15 mouse cellular contexts compared by ENCODE assay signal in the genomic region with DNA sequence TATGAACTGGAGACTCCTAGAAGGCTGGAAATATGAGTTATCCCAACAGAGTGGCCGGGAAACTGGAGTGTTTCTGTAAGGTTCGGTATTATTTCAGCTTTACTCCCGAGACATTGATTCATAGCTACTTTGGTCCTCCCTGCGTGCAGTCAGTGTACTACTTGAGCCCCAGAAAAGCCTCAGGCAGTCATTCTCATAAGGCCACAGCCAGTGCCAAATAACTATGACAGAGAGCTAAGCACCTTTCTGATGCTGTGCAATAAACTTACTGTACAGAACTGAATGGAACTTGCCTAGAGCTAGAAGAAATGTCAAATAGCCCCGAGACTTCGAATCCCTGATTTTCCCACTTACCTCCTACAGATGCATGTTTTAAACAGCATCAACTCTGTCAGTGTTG.
A peak's percentile ranks its signal among the peaks of the same experiment; 100 is the strongest.
DNase-seq lines count a peak whose midpoint lies in the region.
"Had no signal": no experiment of that assay in that cellular context is flagged by ENCODE, and none has a peak within 500 bp of the region (broad histone marks: within the 10 kb centered on the region; RNA-seq: fewer than 3 reads in every experiment).

No protein-coding gene starts in this region.

- DNase-seq in heart, adult 11 months: peak; percentile 45
- DNase-seq in heart, postnatal 36 days: no peak
- peak; percentile 10 for DNase-seq in retina, postnatal 1 day
- DNase-seq in retina, embryonic 14.5 days (ENCODE audit: low spot score): no peak
- DNase-seq in mesoderm, embryonic 11.5 days (ENCODE audit: low read depth, low spot score): peak; percentile 4
- no peak for DNase-seq in right cerebral cortex, adult 18-20 months
- DNase-seq: adrenal gland, adult 2 months; adrenal gland, postnatal 14 days; B cell, adult 2 months; cerebellum, adult 18-20 months; cerebellum, adult 9-10 months; cerebellum, postnatal 14 days; forebrain, postnatal 0 days; gastrocnemius, postnatal 10 days; gastrocnemius, postnatal 36 days had no signal

- intact Hi-C loops in heart, postnatal 36 days (cut with DNase I): no loop called here

Comparison
In these comparisons a context has a peak if more than half of its experiments do, and no peak if none do; other contexts are left out.
1. DNase-seq: peak in heart, adult 11 months (single experiment), retina, postnatal 1 day (single experiment) and mesoderm, embryonic 11.5 days (single experiment); none in heart, postnatal 36 days (0 of 2), retina, embryonic 14.5 days (single experiment) and right cerebral cortex, adult 18-20 months (single experiment).